Mouse (Mus musculus): ENCODE measurements around the gene Ank.

The Ank gene

DNA sequence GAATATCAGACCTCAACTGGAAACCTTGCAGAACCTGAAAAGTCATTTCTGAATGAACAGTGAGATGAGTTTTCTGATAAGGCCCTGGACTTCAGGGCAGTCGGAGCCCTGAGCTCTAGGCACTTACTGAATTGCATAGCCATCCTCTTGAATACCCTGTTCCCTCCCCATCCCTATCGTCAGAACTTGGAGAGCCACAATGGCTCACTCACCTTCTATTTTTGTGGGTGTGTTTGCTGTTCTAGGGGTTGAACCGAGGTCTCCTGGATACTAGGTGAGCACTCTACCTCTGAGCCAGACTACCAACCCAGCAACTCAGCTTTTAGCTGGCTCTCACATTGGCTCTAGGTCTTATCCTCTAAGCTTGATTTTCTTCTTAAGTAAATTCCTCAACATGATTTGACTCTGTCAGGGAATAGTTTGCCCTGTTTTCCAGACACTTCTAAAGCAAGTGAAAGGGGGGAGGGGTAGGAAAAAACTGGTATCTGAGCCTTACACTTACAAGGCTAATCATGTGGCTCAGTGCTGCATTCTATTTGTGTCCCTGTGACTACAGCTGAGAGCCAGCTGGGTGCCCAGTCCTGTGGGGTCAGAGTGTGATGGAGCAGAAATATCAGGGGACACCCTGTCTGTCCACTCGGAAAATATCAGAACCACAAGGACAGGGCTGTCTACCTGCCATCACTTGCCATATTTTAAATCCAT is 71.2 kb downstream of the Ank start:
- DNase-seq (ENCODE audit: low read depth, low spot score): no peak

- no peak for DNase-seq (ENCODE audit: low read depth, low spot score)
Measured at GRCm38 (mm10) chr15:27539745-27540144, 73.3 kb downstream of the Ank start.

DNA sequence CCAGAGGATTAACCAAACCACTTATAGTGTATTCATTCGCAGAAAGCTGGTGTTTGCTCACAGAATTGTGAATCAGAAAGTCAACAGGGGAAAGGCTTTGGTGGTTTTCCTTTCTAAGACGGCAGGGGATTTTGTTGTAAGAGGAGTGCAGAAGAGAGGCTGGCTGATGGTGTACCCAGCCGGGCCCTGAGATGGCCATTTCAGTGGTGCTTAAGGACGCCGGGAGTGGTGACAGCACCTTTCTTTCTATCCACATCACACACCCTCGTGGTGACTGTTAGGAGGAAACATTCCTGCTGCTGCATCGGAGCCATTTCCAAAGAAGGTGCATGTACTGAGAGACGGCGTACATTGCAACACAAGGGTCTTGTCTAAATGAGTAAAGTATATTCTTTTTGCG is 78.7 kb downstream of the Ank start:
- no peak for DNase-seq (ENCODE audit: low read depth, low spot score)

DNA sequence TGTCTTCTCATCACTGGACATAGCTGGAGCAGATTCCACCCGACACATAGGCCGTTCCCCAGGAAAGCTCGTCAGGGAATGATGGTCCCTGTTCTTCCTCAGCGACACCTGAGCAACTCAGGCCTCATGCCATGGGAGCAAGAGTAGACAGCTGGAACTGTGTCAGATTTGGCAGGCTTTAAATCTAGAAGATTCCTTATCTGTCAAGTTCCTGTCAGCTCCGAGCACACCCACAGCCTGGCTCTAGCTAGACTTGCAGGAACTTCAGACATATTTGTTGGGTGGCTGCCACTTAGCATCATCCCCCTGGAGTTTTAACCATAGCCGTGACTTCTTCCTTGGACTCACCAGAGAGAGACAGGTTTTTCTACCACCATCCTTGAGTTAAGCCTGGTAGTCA is 81.6 kb downstream of the Ank start:
- DNase-seq (ENCODE audit: low read depth, low spot score): no peak

DNA sequence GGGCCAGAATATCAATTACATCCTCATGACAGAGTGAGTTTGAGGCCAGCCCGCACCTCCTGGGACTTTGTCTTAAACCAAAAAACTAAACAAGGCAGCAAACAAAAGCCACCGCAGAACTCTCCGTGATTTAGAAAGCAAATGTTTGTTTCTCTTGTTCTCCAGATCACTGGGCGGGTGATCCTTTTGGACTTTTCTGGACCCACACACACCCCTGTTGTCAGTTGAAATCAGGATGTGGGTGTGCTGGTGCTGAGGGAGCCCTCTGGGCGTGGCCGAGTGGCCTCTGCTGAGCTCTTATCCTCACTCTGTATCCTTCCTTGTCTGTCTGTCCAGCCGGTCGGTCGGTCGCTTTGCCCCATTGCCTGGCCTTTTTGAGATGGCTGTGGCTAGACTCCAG is 82.6 kb downstream of the Ank start:
- DNase-seq (ENCODE audit: low read depth, low spot score): no peak

DNA sequence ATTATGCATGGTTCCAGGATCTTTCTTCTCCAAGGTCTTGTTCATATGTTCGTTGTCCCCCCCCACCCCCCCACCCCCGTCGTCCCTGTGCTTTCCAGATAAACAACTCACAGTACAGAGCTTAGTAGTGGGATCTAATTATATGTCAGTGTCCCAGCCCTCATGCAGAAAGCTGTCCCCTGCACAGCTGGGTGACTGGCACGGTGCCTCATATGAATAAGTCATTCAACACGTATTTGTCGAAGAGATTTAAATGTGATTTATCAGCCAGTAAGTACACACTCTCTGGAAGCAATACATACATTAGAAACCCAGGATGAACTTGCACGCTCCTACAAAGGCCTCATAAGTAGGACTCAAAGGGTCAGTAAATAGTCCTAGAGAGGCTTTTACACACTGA is 83.4 kb downstream of the Ank start:
- no peak for DNase-seq (ENCODE audit: low read depth, low spot score)

- no peak for DNase-seq (ENCODE audit: low read depth, low spot score)
Measured at GRCm38 (mm10) chr15:27550358-27550992, 84.0 kb downstream of the Ank start.

GRCm38 (mm10) chr15:27551117-27552114 is 84.9 kb downstream of the Ank start:
- no peak for DNase-seq (ENCODE audit: low read depth, low spot score)

GRCm38 (mm10) chr15:27552129-27552700 is 85.7 kb downstream of the Ank start:
- no peak for DNase-seq (ENCODE audit: low read depth, low spot score)

- DNase-seq (ENCODE audit: low read depth, low spot score): no peak
Measured at GRCm38 (mm10) chr15:27553554-27553953, 87.1 kb downstream of the Ank start.

GRCm38 (mm10) chr15:27558456-27559147 is 92.1 kb downstream of the Ank start:
- DNase-seq (ENCODE audit: low read depth, low spot score): no peak

DNA sequence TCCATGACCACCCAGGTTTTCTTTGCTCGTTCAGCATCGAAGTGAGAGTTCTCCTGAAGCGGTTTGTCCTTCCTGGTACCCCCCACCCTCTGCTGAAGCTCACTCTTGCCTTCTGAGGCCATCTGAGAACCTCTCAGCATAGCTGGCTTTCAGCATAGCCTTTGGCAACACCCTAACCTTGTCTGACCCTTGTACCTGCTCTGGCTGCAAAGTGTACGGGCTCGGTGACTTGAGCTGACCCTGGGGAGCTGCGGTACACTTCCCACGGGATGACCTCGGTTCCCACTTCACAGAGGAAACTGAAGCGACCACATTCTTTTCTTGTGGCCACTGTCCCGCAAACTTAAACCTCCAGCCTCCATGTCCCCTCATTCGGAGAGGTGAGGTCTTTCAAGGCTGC is 93.8 kb downstream of the Ank start:
- DNase-seq (ENCODE audit: low read depth, low spot score): no peak

- DNase-seq (ENCODE audit: low read depth, low spot score): no peak
Measured at GRCm38 (mm10) chr15:27564106-27565100, 97.9 kb downstream of the Ank start.

DNA sequence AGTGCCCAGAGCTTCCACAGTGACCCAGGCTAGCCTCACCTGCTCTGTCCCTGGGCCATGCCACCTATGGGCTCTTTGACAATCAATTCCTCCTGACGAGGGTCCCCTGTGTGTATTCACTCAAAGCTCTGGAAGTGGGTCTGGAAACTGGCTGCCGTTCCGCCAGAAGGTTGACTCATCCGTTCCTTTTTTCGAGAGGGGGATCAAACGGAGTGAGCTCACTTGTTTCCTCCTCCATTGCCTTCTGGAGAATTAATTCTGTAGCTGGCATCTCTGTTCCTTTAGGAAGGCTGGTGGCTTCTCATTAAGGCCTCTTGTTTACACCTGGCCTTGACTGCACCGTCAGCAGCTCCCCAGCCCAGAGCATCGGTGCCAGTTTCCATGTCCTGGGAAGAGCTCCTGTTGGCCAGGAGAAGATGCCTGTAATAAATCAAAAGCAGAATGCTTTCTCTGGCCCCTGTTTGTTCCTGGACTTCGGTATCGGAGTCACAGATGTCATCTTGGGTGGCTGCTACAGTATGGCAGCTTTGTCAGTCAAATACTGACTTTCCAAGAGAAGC is 99.2 kb downstream of the Ank start:
- no peak for DNase-seq (ENCODE audit: low read depth, low spot score)

DNA sequence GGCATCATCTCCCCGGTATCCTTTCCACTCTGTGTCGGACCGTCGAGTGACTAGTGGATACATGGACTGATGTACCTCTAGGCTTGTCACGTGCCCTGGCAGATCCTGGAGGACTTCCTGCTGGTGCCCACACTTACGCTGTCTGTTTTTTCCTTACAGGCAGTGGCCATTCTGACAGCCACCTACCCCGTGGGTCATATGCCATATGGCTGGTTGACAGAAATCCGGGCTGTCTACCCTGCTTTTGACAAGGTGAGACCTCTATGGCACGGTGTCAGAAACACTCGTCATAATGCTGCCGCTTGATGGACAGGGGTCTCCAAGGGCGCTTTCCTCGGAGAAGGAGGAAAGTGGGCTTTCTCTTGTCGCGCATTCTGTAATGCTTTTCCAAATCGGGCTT is 100.9 kb downstream of the Ank start:
- DNase-seq (ENCODE audit: low read depth, low spot score): no peak

DNA sequence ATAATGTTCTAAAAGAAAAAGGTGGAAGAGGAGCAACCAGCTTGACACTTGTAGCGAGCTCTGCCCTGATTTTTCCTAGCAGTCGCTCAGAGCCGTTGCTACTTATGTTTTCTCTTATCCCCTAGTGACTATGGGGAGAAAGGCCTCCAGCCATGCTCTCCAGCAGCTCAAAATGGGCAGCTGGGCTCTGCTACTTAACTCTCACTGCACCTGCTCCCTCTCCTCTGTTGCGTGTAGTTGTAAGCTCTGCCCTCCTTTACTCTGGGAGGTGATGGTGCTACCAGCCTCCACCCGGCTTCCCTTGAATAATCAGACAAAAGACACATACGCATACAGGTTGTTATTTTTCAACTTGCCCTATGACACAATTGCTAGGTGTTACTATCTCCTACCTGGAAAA is 101.9 kb downstream of the Ank start:
- DNase-seq (ENCODE audit: low read depth, low spot score): no peak

DNA sequence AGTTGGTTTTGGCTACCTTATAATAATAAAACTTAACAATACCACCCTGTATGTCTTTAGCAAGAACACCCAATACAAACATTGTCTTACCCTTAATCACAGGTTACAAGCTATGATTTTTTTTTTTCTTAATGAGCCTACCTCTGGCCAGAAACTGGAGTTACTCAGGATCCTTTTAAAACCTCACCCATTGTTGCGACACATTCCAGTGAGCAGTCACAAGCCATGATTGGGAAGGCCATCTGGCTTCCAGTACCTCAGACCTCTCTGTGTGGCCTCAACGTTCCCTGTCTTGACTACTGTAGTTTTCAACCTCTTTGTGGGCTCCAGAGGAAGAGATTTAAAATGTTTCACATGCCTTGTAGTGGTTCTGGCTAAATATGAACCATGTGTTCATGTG is 103.4 kb downstream of the Ank start:
- no peak for DNase-seq (ENCODE audit: low read depth, low spot score)

- no peak for DNase-seq (ENCODE audit: low read depth, low spot score)
Measured at GRCm38 (mm10) chr15:27570385-27570784, 103.9 kb downstream of the Ank start.

GRCm38 (mm10) chr15:27571179-27571578 is 104.7 kb downstream of the Ank start:
- no peak for DNase-seq (ENCODE audit: low read depth, low spot score)

Measured in brain, embryonic 18.5 days (tissue).